Mouse (Mus musculus) MEL (cell line): ENCODE results near the gene Asgr2.

ENCODE experiments used
- CTCF ChIP-seq, 3 experiments: IDR thresholded peaks in 2 of 3; conservative IDR thresholded peaks in 1 of 3; 2 replicates each; pipeline ENCODE4 v1.5.1; 2011 to 2012; ENCODE audit warnings: low read length in 3 of 3, low read depth in 2 of 3, mild to moderate bottlenecking in 2 of 3, improper control_type of control experiment in 1 of 3, inconsistent platforms in 1 of 3, mixed read lengths in 1 of 3, moderate library complexity in 1 of 3; ENCODE audit not compliant: control insufficient read depth in 1 of 3, insufficient read depth in 1 of 3, poor library complexity in 1 of 3, severe bottlenecking in 1 of 3
- EP300 ChIP-seq, 2 experiments: IDR thresholded peaks; 2 replicates each; pipeline ENCODE4 v1.6.1; 2011; ENCODE audit warnings: improper control_type of control experiment in 2 of 2, low read length in 2 of 2, low read depth in 1 of 2, mild to moderate bottlenecking in 1 of 2
- MAZ ChIP-seq: IDR thresholded peaks from 2 replicates; pipeline ENCODE4 v1.6.1; 2012; ENCODE audit warnings: low read depth, mild to moderate bottlenecking, inconsistent platforms, low read length, improper control_type of control experiment
- NELFE ChIP-seq: IDR thresholded peaks from 2 replicates; pipeline ENCODE4 v1.6.1; 2011; ENCODE audit warnings: low read depth, low read length, improper control_type of control experiment
- POLR2A ChIP-seq, 2 experiments: IDR thresholded peaks; 2 replicates each; pipeline ENCODE4 v1.6.1; 2011 to 2012; ENCODE audit warnings: low read length in 2 of 2, mild to moderate bottlenecking in 2 of 2, control low read depth in 1 of 2, improper control_type of control experiment in 1 of 2, low read depth in 1 of 2, moderate library complexity in 1 of 2; ENCODE audit not compliant: control insufficient read depth in 1 of 2, insufficient read depth in 1 of 2, poor library complexity in 1 of 2
- POLR2AphosphoS2 ChIP-seq: IDR thresholded peaks from 2 replicates; pipeline ENCODE4 v1.6.1; 2011; ENCODE audit warnings: low read length, improper control_type of control experiment
- RCOR1 ChIP-seq: IDR thresholded peaks from 2 replicates; pipeline ENCODE4 v1.6.1; 2012; ENCODE audit warnings: low read depth, mild to moderate bottlenecking, inconsistent platforms, low read length, improper control_type of control experiment
- SMC3 ChIP-seq: IDR thresholded peaks from 2 replicates; pipeline ENCODE4 v1.6.1; 2011; ENCODE audit warnings: low read depth, low read length, improper control_type of control experiment
- TBP ChIP-seq: IDR thresholded peaks from 2 replicates; pipeline ENCODE4 v1.8.0; 2011; ENCODE audit warnings: low read depth, low read length, improper control_type of control experiment
- USF1 ChIP-seq: IDR thresholded peaks from 2 replicates; pipeline ENCODE4 v1.6.1; 2014; ENCODE audit warnings: low read depth, mild to moderate bottlenecking, inconsistent platforms, low read length, improper control_type of control experiment, moderate library complexity
- ZC3H11A ChIP-seq: IDR thresholded peaks from 2 replicates; pipeline ENCODE4 v1.6.1; 2012; ENCODE audit warnings: low read depth, mild to moderate bottlenecking, inconsistent platforms, low read length, improper control_type of control experiment

DNA sequence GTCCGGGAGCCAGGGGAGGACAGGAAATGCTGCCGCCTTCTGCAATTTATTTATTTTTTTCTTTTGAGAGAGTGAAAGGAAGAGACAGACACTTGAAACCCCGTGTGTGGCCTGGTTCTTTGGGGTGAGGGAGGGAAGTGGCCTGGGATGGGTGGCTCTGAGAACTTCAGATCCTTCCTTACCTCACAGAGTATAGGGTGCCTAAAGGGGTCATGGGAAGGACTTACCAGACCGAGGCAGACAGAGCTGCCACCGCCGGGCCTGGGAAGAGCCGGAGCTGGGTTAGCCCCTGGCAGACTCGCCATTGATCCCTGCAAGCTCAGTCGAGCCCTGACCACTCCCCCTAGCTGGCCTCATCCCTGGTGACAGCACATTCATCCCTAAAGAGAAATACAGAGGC is 47.0 kb upstream of the Asgr2 start:
- TF ChIP-seq POLR2A (IDR thresholded peaks at IDR 0.05; ENCODE audit: control insufficient read depth in 1 of 2, insufficient read depth in 1 of 2, low read depth in 1 of 2, low read length in 2 of 2, poor library complexity in 1 of 2) (no peak), CTCF (IDR thresholded peaks at IDR 0.05 in 2 of 3, conservative IDR thresholded peaks at IDR 0.05 in 1 of 3; ENCODE audit: control insufficient read depth in 1 of 3, insufficient read depth in 1 of 3, low read depth in 2 of 3, low read length in 3 of 3, poor library complexity in 1 of 3, severe bottlenecking in 1 of 3) (no peak), POLR2AphosphoS2 (no peak), TBP (no peak), RCOR1 (no peak), USF1 (no peak), EP300 (IDR thresholded peaks at IDR 0.05; ENCODE audit: low read depth in 1 of 2, low read length in 2 of 2) (no peak), NELFE (no peak), ZC3H11A (no peak), MAZ (no peak), SMC3 (no peak)
